Mouse (Mus musculus) megakaryocyte-erythroid progenitor cell, adult 5 weeks (primary cell): Measurements from ENCODE around the gene Krt222. TPM values are rescaled to one million over a fixed set of nuclear protein-coding genes. Genes with fewer than 3 reads are reported as not detected.

ENCODE experiments used
- polyA plus RNA-seq: library from polyadenylated mRNA; stranded (reverse); fragments of >175 nt; gene quantifications from 2 replicates; pipeline ENCODE4 v1.2.3, GENCODE M21; 2012

Krt222 gene
- not detected in 2 replicates for polyA plus RNA-seq

DNA sequence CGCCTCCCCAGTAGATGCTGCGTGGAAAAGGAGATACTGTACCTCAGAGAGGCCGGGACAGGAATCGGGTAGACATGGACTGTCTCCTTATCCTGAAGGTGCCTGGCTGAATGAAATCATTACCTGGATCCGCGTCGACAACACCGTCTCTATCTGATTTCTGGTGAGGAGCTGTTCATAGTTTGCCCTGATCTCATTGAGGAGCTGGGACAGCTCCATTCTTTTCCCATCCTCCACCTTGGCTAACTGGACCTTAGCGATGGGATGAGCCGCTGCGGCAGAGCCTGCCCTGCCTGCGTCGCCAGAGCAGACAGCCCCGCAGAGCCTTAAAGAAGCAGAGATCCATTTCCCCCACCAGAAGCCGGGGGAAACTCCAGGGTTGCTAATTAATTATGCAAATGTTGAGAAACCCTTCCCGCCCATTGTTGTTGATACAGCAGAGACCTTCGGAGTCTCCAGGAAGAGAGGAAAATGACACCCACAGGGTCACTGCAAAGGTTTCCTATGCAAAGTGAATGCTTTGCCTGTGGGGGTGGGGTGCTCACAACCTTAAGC, at the start of gene Krt222:
Gene Krt222 (minus strand): TSS at position 266 of the 555 bp plus-strand sequence.

DNA sequence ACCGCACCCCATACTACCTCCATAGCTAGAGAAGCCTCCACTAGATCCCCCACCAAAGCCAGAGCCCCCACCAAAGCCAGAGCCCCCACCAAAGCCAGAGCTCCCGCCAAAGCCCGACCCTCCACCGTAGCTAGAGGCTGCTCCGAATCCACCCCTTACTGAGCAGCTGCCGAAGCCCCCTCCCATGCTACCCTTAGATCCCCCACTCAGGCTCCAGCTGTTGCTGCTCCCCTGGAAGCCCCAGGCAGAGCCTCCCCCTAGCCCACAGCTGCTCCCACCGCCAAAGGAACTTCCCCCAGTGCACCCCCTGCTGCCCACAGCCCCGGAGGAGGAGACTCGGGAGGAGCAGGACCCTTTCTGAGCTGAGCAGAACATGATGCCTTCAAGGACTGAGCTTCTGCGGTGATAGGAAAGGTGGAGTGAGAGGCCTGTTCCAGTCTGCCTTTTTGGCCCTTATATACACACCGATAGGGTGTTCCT, 41.0 kb upstream of the Krt222 start, which contains the start of gene Krt24:
Gene Krt24 (minus strand): TSS at position 430 of the 480 bp plus-strand sequence.

GRCm38 (mm10) chr11:99230261-99231048, 13.4 kb downstream of the Krt222 start, which contains the start of gene Smarce1:
TSS of gene Smarce1 (minus strand) at chr11:99231017.

Other genes with a start within 250 kb of the Krt222 start
- gene Top2a, start 219.9 kb downstream of the Krt222 start, polyA plus RNA-seq: 17.4 and 24.1 TPM in 2 replicates
- 1,080 and 1,224 TPM in 2 replicates for gene Igfbp4, start 202.8 kb downstream of the Krt222 start, polyA plus RNA-seq
- gene Tns4, start 154.8 kb downstream of the Krt222 start, polyA plus RNA-seq: 0.91 and 2.4 TPM in 2 replicates
- gene Ccr7, start 89.0 kb downstream of the Krt222 start, polyA plus RNA-seq: 0.24 and 1.8 TPM in 2 replicates
- 340 and 592 TPM in 2 replicates for gene Smarce1, start 13.1 kb downstream of the Krt222 start, polyA plus RNA-seq
- gene Krt24, start 41.2 kb upstream of the Krt222 start, polyA plus RNA-seq: not detected in 2 replicates
- gene Krt25, start 78.9 kb upstream of the Krt222 start, polyA plus RNA-seq: not detected in 2 replicates
- gene Krt26, start 93.9 kb upstream of the Krt222 start, polyA plus RNA-seq: not detected in 2 replicates
- not detected in 2 replicates for gene Krt27, start 107.0 kb upstream of the Krt222 start, polyA plus RNA-seq
- gene Krt28, start 130.8 kb upstream of the Krt222 start, polyA plus RNA-seq: not detected in 2 replicates
- 6.8 and 8.4 TPM in 2 replicates for gene Krt10, start 145.3 kb upstream of the Krt222 start, polyA plus RNA-seq
- not detected in 2 replicates for gene Krt12, start 178.2 kb upstream of the Krt222 start, polyA plus RNA-seq
- not detected in 2 replicates for gene Krt20, start 194.1 kb upstream of the Krt222 start, polyA plus RNA-seq
- gene Krt23, start 249.1 kb upstream of the Krt222 start, polyA plus RNA-seq: not detected in 2 replicates